Mouse (Mus musculus) adrenal gland, postnatal 4 days (tissue): Measurements from ENCODE around the gene Rbm25. TPM values are rescaled to one million over a fixed set of nuclear protein-coding genes. Genes with fewer than 3 reads are reported as not detected.

Source experiments
- DNase-seq, 2 experiments: peaks; one replicate each; pipeline ENCODE4 v3.0.0; 2021 to 2022; ENCODE audit warnings: low spot score in 2 of 2, mixed read lengths in 2 of 2
- total RNA-seq, 2 experiments: library from RNA; stranded (reverse); gene quantifications; 2 replicates each; pipeline ENCODE4 v1.2.3; 2021

Gene Rbm25
- total RNA-seq, 2 experiments from 2014 or later: 144 to 156 TPM

GRCm38 (mm10) chr12:83723037-83723436 is 92.0 kb downstream of the Rbm25 start:
- no peak for DNase-seq

GRCm38 (mm10) chr12:83726510-83727308 is 95.7 kb downstream of the Rbm25 start:
- no peak for DNase-seq

GRCm38 (mm10) chr12:83732225-83732624 is 101.2 kb downstream of the Rbm25 start:
- no peak for DNase-seq

Other genes starting within 250 kb of the Rbm25 start
- gene Dpf3, start 143.5 kb upstream of the Rbm25 start, total RNA-seq: 10 to 100 TPM in 1 of 2 experiments, 1 to 10 TPM in 1; 9.4 to 10.5 TPM
- gene Dcaf4, start 110.8 kb upstream of the Rbm25 start, total RNA-seq: 10 to 100 TPM; 75.0 to 80.7 TPM
- 10 to 100 TPM; 49.4 to 52.5 TPM for gene Zfyve1, start 34.0 kb upstream of the Rbm25 start, total RNA-seq
- 10 to 100 TPM; 67.4 to 68.4 TPM for gene Psen1, start 56.9 kb downstream of the Rbm25 start, total RNA-seq
- 1 to 10 TPM; 2.8 to 6.0 TPM for gene Papln, start 132.4 kb downstream of the Rbm25 start, total RNA-seq